Mouse (Mus musculus): ENCODE data around the gene Phf7. TPM values are rescaled to one million over a fixed set of nuclear protein-coding genes. Genes with fewer than 3 reads are reported as not detected.

Gene Phf7
- polyA plus RNA-seq, 1 experiment = 9.9 TPM

- no peak for DNase-seq (ENCODE audit: low read depth)
Measured at GRCm38 (mm10) chr14:31233070-31233995, 17.8 kb downstream of the Phf7 start.

DNA sequence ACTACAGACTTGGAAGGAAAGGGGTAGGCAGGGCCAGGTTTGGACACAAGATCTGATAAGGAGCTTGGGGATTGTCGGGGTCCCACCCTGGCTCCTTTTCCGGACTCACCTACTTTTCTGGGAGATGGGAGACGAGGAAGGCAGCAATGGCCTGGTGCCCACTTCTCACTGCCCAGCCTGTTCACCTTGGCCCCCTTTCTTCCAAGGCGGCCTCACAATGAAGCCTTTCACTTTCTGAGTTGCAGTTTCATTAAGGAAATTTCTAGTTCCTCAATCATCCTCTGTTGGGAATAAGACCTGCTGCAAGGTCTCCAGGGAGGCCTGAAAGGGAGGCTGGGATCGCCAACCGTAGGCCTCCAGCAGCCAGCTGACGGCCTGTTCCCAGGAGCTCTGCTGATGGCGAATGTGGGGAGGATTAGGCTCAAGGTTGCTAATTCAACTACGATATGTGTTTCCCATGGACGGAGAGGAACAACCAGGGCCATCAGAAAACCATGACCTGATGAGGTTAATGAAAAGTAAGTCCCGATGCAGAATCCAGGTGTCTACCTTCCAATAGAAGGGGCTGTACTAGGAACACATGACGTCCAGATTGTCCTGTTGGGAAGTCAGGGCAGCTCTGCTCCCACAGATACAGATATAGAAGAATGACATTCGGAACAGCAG is 18.6 kb downstream of the Phf7 start:
- no peak for DNase-seq (ENCODE audit: low read depth)

GRCm38 (mm10) chr14:31230442-31230841 is 20.7 kb downstream of the Phf7 start:
- DNase-seq (ENCODE audit: low read depth) = no peak

GRCm38 (mm10) chr14:31228234-31228633 is 22.9 kb downstream of the Phf7 start:
- no peak for DNase-seq (ENCODE audit: low read depth)

DNA sequence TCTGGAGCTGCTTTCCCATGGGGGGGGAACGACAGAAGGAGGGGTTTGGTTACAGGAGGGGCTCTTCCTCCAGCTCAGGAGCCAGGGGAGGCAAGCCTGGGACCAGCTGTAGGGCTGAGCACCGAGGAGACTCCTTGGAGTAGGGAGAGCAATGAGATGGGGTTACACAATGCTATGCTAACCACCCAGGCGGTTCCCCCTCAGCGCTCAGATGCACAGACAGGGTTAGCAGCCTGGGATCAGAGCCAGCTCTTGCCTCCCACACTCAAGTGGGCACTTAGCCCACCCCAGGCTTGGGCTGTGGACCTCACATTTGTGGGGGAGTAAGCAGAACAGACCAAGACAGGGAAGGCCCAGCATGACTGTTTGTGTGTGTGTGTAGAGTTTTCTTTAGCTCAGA is 24.1 kb downstream of the Phf7 start:
- DNase-seq (ENCODE audit: low read depth) = no peak

DNA sequence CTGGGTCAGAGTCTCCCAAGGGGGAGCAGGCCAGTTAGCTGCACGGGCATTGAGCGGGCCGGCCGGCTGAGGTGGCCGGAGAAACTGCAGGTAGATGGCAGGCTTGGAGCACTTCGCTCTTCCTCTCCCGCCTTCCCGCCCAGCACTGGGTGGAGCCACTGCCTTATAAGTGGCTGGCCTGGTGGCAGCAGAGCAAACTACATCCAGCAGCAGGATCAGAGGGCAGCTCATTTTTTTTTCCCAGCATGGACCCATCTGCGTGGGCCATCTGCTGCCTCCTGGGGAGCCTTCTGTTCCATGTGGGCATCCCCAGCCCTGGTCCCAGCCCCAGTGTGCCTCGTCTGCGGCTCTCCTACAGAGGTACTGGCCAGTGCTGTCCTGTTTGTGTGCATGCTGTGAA is 33.5 kb downstream of the Phf7 start, which contains the start of gene Sema3g:
Sema3g (plus strand) TSS at position 195 of the 400 bp plus-strand sequence.
- DNase-seq (ENCODE audit: low read depth) = no peak

- no peak for DNase-seq (ENCODE audit: low read depth)
Measured at GRCm38 (mm10) chr14:31216846-31217245, 34.3 kb downstream of the Phf7 start, which contains the start of gene Nisch. Gene Nisch, minus strand, starts transcription at chr14:31216946.

DNA sequence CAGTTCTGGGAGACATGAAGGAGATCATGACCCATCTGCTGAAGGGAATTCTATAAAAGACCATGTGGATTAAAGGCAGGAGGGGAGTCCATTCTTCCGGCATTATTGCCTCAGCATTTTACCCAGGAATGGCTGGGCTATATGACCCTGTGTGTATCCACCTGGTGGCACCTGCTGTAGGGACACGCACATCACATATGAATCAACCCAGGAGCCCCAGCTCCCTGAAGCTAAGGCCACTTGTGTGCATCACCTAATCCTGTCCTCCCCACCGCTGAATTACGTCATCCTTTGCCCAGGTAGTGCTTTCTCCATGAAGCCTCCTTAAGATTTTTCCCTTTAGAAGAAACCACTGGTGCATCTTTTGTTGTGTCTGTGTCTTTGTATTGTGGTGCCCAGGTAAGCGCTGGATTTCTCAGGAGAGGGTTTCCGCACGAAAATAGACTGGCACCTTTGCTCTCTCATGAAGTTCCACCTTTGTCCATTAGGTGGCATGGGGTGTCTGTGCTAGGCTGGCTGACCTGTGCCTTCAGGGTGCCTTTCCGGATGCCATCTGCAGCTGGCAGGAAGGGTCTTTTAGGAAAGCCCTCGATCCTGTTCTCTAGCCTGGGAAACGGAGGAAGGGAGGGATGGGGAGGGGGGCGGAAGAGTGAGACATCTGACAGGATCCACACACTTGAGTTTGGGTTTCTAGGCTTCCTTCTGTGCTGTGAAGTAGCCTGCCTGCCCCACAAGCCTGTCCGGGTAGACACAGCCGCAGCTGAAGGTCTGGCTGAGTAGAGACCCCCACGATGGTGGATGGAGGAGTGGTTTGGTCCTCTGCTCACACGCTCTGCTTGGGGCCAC is 35.7 kb downstream of the Phf7 start:
- no peak for DNase-seq (ENCODE audit: low read depth)

GRCm38 (mm10) chr14:31214684-31215083 is 36.4 kb downstream of the Phf7 start:
- DNase-seq (ENCODE audit: low read depth) = no peak

DNA sequence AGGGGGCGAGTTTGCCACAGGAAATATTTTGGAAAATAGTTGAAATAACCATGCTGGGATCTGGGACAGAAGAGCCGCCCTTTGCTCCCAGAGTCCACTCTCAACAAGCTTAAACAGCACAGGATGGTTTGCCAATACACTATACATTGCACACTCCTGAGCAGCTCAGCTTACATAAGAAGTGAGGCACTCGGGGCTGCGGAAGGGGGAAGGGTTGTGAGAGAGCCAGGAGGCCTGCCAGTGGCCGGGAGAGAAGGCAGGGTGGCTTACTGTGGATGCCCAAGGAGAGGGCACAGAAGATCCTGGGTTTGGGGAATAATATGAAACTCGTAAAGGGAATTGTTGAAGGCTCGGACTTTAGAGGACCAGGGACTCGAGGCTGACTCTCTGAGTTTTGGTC is 37.2 kb downstream of the Phf7 start:
- DNase-seq (ENCODE audit: low read depth) = no peak

GRCm38 (mm10) chr14:31212499-31212898 is 38.6 kb downstream of the Phf7 start:
- no peak for DNase-seq (ENCODE audit: low read depth)

- no peak for DNase-seq (ENCODE audit: low read depth)
Measured at GRCm38 (mm10) chr14:31211854-31212253, 39.3 kb downstream of the Phf7 start.

- DNase-seq (ENCODE audit: low read depth) = no peak
Measured at GRCm38 (mm10) chr14:31209133-31209557, 42.0 kb downstream of the Phf7 start.

DNA sequence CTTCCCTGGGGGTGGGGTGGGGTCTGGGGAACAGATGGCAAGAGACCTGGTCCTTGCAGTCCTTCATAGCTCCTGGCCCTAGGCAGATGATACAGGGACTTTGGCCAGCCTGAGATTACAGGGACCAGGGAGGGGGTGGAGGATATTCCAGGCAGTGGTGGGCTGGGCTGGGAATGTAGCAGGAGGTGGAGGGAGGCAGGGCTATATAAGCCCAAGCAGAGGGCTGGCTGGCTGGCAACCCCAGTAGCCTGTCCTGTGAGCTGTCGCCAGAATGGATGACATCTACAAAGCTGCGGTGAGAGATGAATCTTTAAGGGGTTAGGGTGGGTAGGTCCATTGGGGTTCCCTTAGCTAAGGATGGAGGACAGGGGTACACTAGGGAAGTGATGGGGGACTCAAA is 43.0 kb downstream of the Phf7 start, which contains the start of gene Tnnc1:
Tnnc1 (plus strand) TSS at position 229 of the 400 bp plus-strand sequence.
- no peak for DNase-seq (ENCODE audit: low read depth)

DNA sequence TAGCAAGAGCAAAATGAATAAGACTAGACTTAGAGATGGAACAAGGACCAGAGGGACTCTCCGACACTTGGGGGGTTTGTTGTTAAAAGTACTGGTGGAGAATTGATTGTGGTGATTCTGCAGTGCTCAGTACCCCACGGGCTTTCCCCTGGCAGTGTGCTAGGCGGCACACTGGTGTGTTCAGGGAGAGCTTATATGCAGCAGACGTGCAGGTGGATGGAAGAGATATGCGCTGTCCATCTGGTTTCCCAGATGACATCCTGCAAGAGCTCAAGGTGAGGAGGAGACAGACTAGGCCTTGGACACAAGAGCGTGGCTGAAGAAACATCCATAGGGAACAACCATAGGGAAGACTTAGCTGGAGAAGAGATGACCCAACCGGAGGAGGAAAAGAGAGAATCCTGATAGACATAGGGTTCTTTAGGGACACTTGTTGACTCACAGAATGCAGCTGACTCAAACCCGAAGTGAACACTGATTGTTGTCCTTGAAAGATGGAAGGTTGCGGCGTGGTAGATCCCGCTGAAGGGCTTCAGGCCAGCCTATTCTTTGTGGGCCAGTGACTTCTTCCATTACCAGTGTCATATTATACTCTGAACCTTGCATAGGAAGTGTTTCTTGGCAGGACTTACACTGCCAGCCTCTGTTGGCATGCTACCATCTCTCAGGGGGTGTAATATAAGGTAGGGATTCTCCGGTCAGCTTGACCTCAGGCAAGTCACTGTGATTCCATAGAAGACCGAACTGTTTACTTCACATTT is 43.9 kb downstream of the Phf7 start:
- DNase-seq (ENCODE audit: low read depth) = no peak

DNA sequence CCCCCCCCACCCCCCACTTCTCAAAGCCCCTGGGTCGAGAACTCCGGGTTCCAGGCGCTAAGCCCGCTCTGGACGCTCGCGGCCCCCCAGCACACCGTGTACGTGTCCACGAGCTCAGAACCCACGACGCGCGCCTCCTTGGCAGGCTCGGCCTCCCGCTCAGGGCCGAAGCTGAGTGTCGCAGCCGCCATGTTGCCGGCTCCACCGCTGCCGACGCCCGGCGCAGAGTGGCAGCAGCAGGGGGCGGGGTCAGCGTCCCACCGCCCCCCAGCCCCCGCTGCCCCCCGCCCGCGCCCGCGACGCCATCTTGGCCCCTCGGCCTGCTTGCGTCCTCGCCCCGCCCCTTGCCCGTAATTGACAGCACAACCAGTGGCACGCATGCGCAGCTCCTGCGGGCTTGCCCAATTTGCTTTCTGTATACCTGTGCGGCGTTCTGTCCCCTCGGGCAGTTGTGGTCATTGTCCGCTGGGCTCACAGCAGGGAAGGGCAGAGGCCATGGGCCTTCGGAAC is 44.6 kb downstream of the Phf7 start:
- DNase-seq (ENCODE audit: low read depth) = no peak

DNA sequence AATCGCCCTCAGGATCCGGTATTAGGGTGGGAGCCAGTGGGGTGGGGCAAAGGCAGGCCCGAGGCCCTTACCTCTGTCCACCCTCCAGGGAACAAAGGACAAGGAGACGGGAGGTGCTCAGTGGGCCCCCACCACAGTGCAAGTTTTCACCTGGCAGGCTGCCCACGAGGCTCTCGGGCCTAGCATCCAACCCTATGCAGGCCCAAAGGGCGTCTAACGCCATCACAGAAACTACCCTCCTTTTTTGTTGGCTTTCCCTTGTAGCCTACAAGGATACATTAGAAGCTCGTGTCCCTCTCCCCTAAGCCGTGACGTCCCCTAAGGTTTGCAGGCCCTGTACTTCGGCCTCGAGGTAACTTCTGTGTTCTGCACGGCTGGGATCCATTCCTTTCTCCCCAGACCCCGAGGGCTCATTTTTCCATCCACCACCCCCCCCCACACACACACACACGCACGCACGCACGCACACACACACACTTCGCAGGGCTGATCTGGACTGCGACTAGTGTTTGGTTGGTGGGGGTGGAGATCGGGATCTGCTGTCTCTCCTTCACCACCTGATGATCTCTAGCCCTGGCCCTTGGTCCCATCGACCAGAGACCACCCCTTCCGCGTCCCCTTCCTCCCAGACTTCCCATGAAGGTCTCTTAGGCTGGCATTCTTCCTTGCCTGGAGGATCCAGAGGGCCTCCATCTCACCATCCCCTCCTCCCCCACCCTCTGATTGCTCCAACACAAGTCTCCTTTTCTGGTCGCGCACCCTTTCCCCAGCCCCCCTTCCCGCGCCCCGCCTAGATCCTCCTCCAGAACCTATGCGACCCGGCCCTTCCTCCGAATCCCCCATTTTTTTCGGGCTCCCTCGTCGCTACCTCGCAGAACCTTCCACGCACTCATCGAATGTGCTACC is 45.3 kb downstream of the Phf7 start:
- DNase-seq (ENCODE audit: low read depth) = no peak

- DNase-seq (ENCODE audit: low read depth) = no peak
Measured at GRCm38 (mm10) chr14:31205244-31205561, 45.9 kb downstream of the Phf7 start.

- no peak for DNase-seq (ENCODE audit: low read depth)
Measured at GRCm38 (mm10) chr14:31204844-31205243, 46.3 kb downstream of the Phf7 start.

DNA sequence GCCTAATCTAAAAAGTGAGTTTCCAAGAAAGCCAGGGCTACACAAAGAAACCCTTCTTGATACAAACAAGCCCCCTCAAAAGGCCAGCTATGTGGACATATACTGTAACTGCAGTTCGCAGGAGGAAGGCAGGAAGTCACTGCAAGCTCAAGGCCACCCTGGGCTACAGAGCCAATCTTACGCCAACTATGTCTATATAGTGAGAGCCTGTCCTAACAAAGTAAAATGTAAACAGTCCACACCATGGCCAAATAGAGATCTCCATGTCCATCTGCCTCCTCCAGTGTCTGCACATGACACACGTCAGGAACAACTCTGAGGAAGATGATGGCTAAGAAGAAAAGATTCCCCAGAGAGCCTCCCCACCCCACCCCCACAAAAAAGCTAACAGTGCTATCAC is 51.1 kb downstream of the Phf7 start:
- DNase-seq (ENCODE audit: low read depth) = no peak
